Mouse (Mus musculus) liver, postnatal 0 days (tissue): Measurements from ENCODE around the gene Ccl7. TPM values are rescaled to one million over a fixed set of nuclear protein-coding genes. Genes with fewer than 3 reads are reported as not detected.

Experiments used
- ATAC-seq: fragments of 200-750 bp; cut with Nextera tagmentation; 2 replicates; pipeline ENCODE4 v1.8.0; 2017; ENCODE audit warnings: mild to moderate bottlenecking, moderate library complexity
- DNase-seq: peaks from one replicate; pipeline ENCODE4 v3.0.0-alpha.2; 2016
- H3K27ac ChIP-seq: fragments of 300-500 bp; sonication (generic); 2 replicates; pipeline ENCODE4 v1.5.1; 2014; ENCODE audit warnings: antibody characterized with exemption, moderate library complexity, mild to moderate bottlenecking, low read depth
- H3K27me3 ChIP-seq: fragments of 300-500 bp; sonication (generic); 2 replicates; pipeline ENCODE4 v1.6.1; 2014; ENCODE audit warnings: low read length, control low read depth, mixed read lengths; ENCODE audit not compliant: insufficient read depth
- H3K36me3 ChIP-seq: fragments of 300-500 bp; sonication (generic); replicated peaks from 2 replicates; pipeline ENCODE4 v1.6.1; 2014; ENCODE audit warnings: mild to moderate bottlenecking, control low read depth, low read length, moderate library complexity, mixed read lengths; ENCODE audit not compliant: insufficient read depth
- H3K4me1 ChIP-seq: fragments of 300-500 bp; sonication (generic); 2 replicates; pipeline ENCODE4 v1.6.1; 2014; ENCODE audit warnings: antibody characterized with exemption, mild to moderate bottlenecking, control low read depth; ENCODE audit not compliant: insufficient read depth
- H3K4me2 ChIP-seq: fragments of 300-500 bp; sonication (generic); 2 replicates; pipeline ENCODE4 v1.6.1; 2014; ENCODE audit warnings: low read depth, mild to moderate bottlenecking, low read length, moderate library complexity, mixed read lengths
- H3K4me3 ChIP-seq: fragments of 300-500 bp; sonication (generic); 2 replicates; pipeline ENCODE4 v1.5.1; 2014; ENCODE audit warnings: low read depth, low read length
- H3K9ac ChIP-seq: fragments of 300-500 bp; sonication (generic); replicated peaks from 2 replicates; pipeline ENCODE4 v1.6.1; 2014; ENCODE audit warnings: mild to moderate bottlenecking, moderate library complexity
- H3K9me3 ChIP-seq: fragments of 300-500 bp; sonication (generic); 2 replicates; pipeline ENCODE4 v1.6.1; 2016; ENCODE audit warnings: mild to moderate bottlenecking, control low read depth, low read length, mixed read lengths
- CTCF ChIP-seq: sonication (generic); IDR thresholded peaks from 2 replicates; pipeline ENCODE4 v1.5.1; 2016; ENCODE audit warnings: antibody characterized with exemption, low read depth
- EP300 ChIP-seq: IDR thresholded peaks from 2 replicates; pipeline ENCODE4 v1.6.1; 2016; ENCODE audit warnings: antibody characterized with exemption, low read depth, mild to moderate bottlenecking
- WGBS: fragments of 180-500 bp; shearing (Covaris S2); extraction: QIAGEN DNeasy Blood & Tissue Kit; methylation state at CpG from one replicate; pipeline ENCODE4 v1.1.7; 2014; ENCODE audit not compliant: insufficient replicate concordance; 5-methylcytosine and 5-hydroxymethylcytosine counted together
- polyA plus RNA-seq: library from polyadenylated mRNA; unstranded; fragments of >200 nt; fragmentation: Nextera tagmentation; extraction: Ambion mirVana; gene quantifications from 2 replicates; pipeline ENCODE4 v1.2.1, GENCODE M21; 2015

Ccl7 gene
- polyA plus RNA-seq, 1 experiment from 2014 or later = 0.51 TPM

- TF ChIP-seq EP300 = no peak
- no peaks in the 10 kb centered on the region for H3K9me3 ChIP-seq
- no peak for ATAC-seq
- no peak overlapping the region for H3K4me3 ChIP-seq
- H3K4me1 ChIP-seq = no peaks in the 10 kb centered on the region
- no peaks in the 10 kb centered on the region for H3K36me3 ChIP-seq
- WGBS = 50% methylated on average over 8 of the region's 8 CpGs
- H3K27ac ChIP-seq = peak overlapping the region; percentile 57
- DNase-seq = peak; percentile 19
- no peaks in the 10 kb centered on the region for H3K27me3 ChIP-seq
- no peak overlapping the region for H3K4me2 ChIP-seq
- no peak overlapping the region for H3K9ac ChIP-seq
Measured at GRCm38 (mm10) chr11:82032678-82033344, 12.7 kb upstream of the Ccl7 start.

GRCm38 (mm10) chr11:82034446-82034845, 11.1 kb upstream of the Ccl7 start:
- Histone ChIP-seq H3K4me2 (no peak overlapping the region), H3K9ac (no peak overlapping the region), H3K4me1 (no peaks in the 10 kb centered on the region), H3K36me3 (no peaks in the 10 kb centered on the region), H3K27ac (no peak overlapping the region), H3K9me3 (no peaks in the 10 kb centered on the region), H3K4me3 (no peak overlapping the region), H3K27me3 (no peaks in the 10 kb centered on the region)
- 81% methylated on average over 7 of the region's 7 CpGs for WGBS
- DNase-seq (no peak), ATAC-seq (no peak)
- TF ChIP-seq CTCF = no peak
- TF ChIP-seq EP300 = no peak

- peak; percentile 49 for DNase-seq
Measured at GRCm38 (mm10) chr11:82035356-82035755, 10.2 kb upstream of the Ccl7 start, which contains the start of gene Ccl2. Gene Ccl2 (plus strand): TSS chr11:82035571.

GRCm38 (mm10) chr11:82035857-82036256, 9.7 kb upstream of the Ccl7 start:
- DNase-seq (no peak), ATAC-seq (no peak)
- no peak for TF ChIP-seq CTCF
- TF ChIP-seq EP300 = no peak
- no peaks in the 10 kb centered on the region for H3K36me3 ChIP-seq
- H3K9me3 ChIP-seq = no peaks in the 10 kb centered on the region
- no peaks in the 10 kb centered on the region for H3K27me3 ChIP-seq
- no peak overlapping the region for H3K9ac ChIP-seq
- H3K4me2 ChIP-seq = no peak overlapping the region
- H3K27ac ChIP-seq = no peak overlapping the region
- H3K4me3 ChIP-seq = no peak overlapping the region
- 78% methylated on average over 2 of the region's 2 CpGs for WGBS
- no peaks in the 10 kb centered on the region for H3K4me1 ChIP-seq

More at GRCm38 (mm10) chr11:82035356-82035755, 10.2 kb upstream of the Ccl7 start, which contains the start of gene Ccl2:
- Histone ChIP-seq H3K9me3 (no peaks in the 10 kb centered on the region), H3K9ac (no peak within 1 kb of the TSS), H3K4me1 (no peaks in the 10 kb centered on the region), H3K4me2 (no peak within 1 kb of the TSS), H3K27ac (no peak within 1 kb of the TSS), H3K4me3 (no peak within 1 kb of the TSS), H3K27me3 (no peaks in the 10 kb centered on the region), H3K36me3 (no peaks in the 10 kb centered on the region)
- peak; percentile 36; the same call in 1 of the 2 replicates for ATAC-seq
- 23% methylated on average over 5 of the region's 5 CpGs for WGBS
- TF ChIP-seq CTCF (no peak), EP300 (no peak)

GRCm38 (mm10) chr11:82038535-82038934, 7.0 kb upstream of the Ccl7 start, which contains the start of gene Gm17268:
Gene Gm17268 (minus strand): TSS chr11:82038562.
- no peaks in the 10 kb centered on the region for H3K36me3 ChIP-seq
- H3K4me2 ChIP-seq = no peak within 1 kb of the TSS
- DNase-seq (no peak), ATAC-seq (no peak)
- H3K4me1 ChIP-seq = no peaks in the 10 kb centered on the region
- WGBS = 27% methylated on average over 2 of the region's 2 CpGs
- no peak within 1 kb of the TSS for H3K9ac ChIP-seq
- TF ChIP-seq CTCF (0 out of 2 replicates have a peak, but pooled peaks have one; percentile 25), EP300 (no peak)
- no peaks in the 10 kb centered on the region for H3K9me3 ChIP-seq
- no peak within 1 kb of the TSS for H3K4me3 ChIP-seq
- H3K27ac ChIP-seq = no peak within 1 kb of the TSS
- no peaks in the 10 kb centered on the region for H3K27me3 ChIP-seq

- Histone ChIP-seq H3K4me2 (no peak overlapping the region), H3K4me3 (no peak overlapping the region), H3K27ac (no peak overlapping the region), H3K27me3 (no peaks in the 10 kb centered on the region), H3K9me3 (no peaks in the 10 kb centered on the region), H3K9ac (no peak overlapping the region), H3K4me1 (no peaks in the 10 kb centered on the region), H3K36me3 (no peaks in the 10 kb centered on the region)
- 47% methylated on average over 3 of the region's 3 CpGs for WGBS
- no peak for TF ChIP-seq EP300
- no peak for TF ChIP-seq CTCF
- DNase-seq = no peak
- no peak for ATAC-seq
Measured at GRCm38 (mm10) chr11:82039132-82039660, 6.3 kb upstream of the Ccl7 start.
